Comparison of ENCODE assay signal across 31 mouse cellular contexts in genomic region chr15:101355382-101355786, GRCm38 (mm10). TPM values are rescaled to one million over a fixed set of nuclear protein-coding genes. Genes with fewer than 3 reads are reported as not detected.
DNase-seq lines count a peak whose midpoint lies in the region; ATAC-seq and TF ChIP-seq lines count a peak whose summit lies in the region.
"Had no signal": no experiment of that assay in that cellular context is flagged by ENCODE, and none has a peak within 500 bp of the region (broad histone marks: within the 10 kb centered on the region; RNA-seq: fewer than 3 reads in every experiment).

No protein-coding gene starts in this region.

- no peak overlapping the region for H3K27ac ChIP-seq in forebrain, postnatal 0 days (ENCODE audit: low read depth, low read length)
- no peak overlapping the region for H3K27ac ChIP-seq in forebrain, embryonic 14.5 days (ENCODE audit: low read depth, low read length)
- H3K27ac ChIP-seq in layer of hippocampus, adult 2 months: peak overlapping the region; percentile 57; the same call in 1 of the 2 replicates
- no peak overlapping the region for H3K27ac ChIP-seq in midbrain, postnatal 0 days (ENCODE audit: low read depth, low read length)
- H3K27ac ChIP-seq in midbrain, embryonic 10.5 days (replicated peaks): no peak overlapping the region
- H3K27ac ChIP-seq: embryonic facial prominence, embryonic 12.5 days; forebrain, embryonic 15.5 days; limb, embryonic 13.5 days; lung, embryonic 15.5 days; neural tube, embryonic 13.5 days had no signal

- WGBS in forebrain, postnatal 0 days: 39% methylated on average over 4 of the region's 4 CpGs
- WGBS in forebrain, embryonic 14.5 days: 77% methylated on average over 4 of the region's 4 CpGs
- 68% methylated on average over 4 of the region's 4 CpGs for WGBS in midbrain, postnatal 0 days
- 89% methylated on average over 4 of the region's 4 CpGs for WGBS in midbrain, embryonic 10.5 days

- H3K9ac ChIP-seq in forebrain, postnatal 0 days: no peak overlapping the region
- H3K9ac ChIP-seq in forebrain, embryonic 14.5 days (ENCODE audit: low read length): no peak overlapping the region
- no peak overlapping the region; the same call in 1 of the 2 replicates for H3K9ac ChIP-seq in midbrain, postnatal 0 days (replicated peaks; ENCODE audit: low read length, poor library complexity, severe bottlenecking)
- H3K9ac ChIP-seq: embryonic facial prominence, embryonic 12.5 days; forebrain, embryonic 15.5 days; limb, embryonic 13.5 days; lung, embryonic 15.5 days; neural tube, embryonic 13.5 days had no signal

- H3K27me3 ChIP-seq in forebrain, postnatal 0 days (ENCODE audit: insufficient read depth, low read length): no peaks in the 10 kb centered on the region
- no peaks in the 10 kb centered on the region for H3K27me3 ChIP-seq in forebrain, embryonic 14.5 days (replicated peaks; ENCODE audit: control insufficient read depth, insufficient read depth, low read length)
- no peaks in the 10 kb centered on the region for H3K27me3 ChIP-seq in midbrain, postnatal 0 days (ENCODE audit: insufficient read depth, low read length)
- H3K27me3 ChIP-seq in midbrain, embryonic 10.5 days (ENCODE audit: low read depth, poor library complexity, severe bottlenecking): peaks cover 8% of the 10 kb centered on the region
- H3K27me3 ChIP-seq: embryonic facial prominence, embryonic 12.5 days; forebrain, embryonic 15.5 days; limb, embryonic 13.5 days; lung, embryonic 15.5 days; neural tube, embryonic 13.5 days had no signal

- H3K4me1 ChIP-seq in forebrain, postnatal 0 days (ENCODE audit: insufficient read depth): no peaks in the 10 kb centered on the region
- H3K4me1 ChIP-seq in forebrain, embryonic 14.5 days (ENCODE audit: control insufficient read depth, insufficient read depth, low read length): no peaks in the 10 kb centered on the region
- H3K4me1 ChIP-seq in midbrain, postnatal 0 days (ENCODE audit: insufficient read depth, low read length): no peaks in the 10 kb centered on the region
- H3K4me1 ChIP-seq in midbrain, embryonic 10.5 days: no peaks in the 10 kb centered on the region
- H3K4me1 ChIP-seq: forebrain, embryonic 15.5 days; lung, embryonic 15.5 days; neural tube, embryonic 13.5 days had no signal

- no peak for TF ChIP-seq CTCF in forebrain, postnatal 0 days (IDR thresholded peaks at IDR 0.05; ENCODE audit: low read depth)
- TF ChIP-seq CTCF in layer of hippocampus, adult 2 months (conservative IDR thresholded peaks at IDR 0.05): no peak
- no peak for TF ChIP-seq CTCF in midbrain, postnatal 0 days (IDR thresholded peaks at IDR 0.05)

- no peak overlapping the region for H3K4me2 ChIP-seq in forebrain, postnatal 0 days (ENCODE audit: low read depth)
- no peak overlapping the region for H3K4me2 ChIP-seq in forebrain, embryonic 14.5 days (ENCODE audit: low read length)
- no peak overlapping the region for H3K4me2 ChIP-seq in midbrain, postnatal 0 days (ENCODE audit: low read depth, low read length, poor library complexity, severe bottlenecking)
- H3K4me2 ChIP-seq: embryonic facial prominence, embryonic 12.5 days; forebrain, embryonic 15.5 days; limb, embryonic 13.5 days; liver, embryonic 11.5 days; lung, embryonic 15.5 days; midbrain, embryonic 11.5 days; neural tube, embryonic 13.5 days had no signal

- no peak overlapping the region for H3K4me3 ChIP-seq in forebrain, postnatal 0 days (ENCODE audit: low read depth, low read length)
- H3K4me3 ChIP-seq in forebrain, embryonic 14.5 days (ENCODE audit: low read depth, low read length): no peak overlapping the region
- H3K4me3 ChIP-seq in layer of hippocampus, adult 2 months: no peak overlapping the region
- H3K4me3 ChIP-seq in midbrain, postnatal 0 days (ENCODE audit: low read depth, low read length): no peak overlapping the region
- H3K4me3 ChIP-seq in midbrain, embryonic 10.5 days: no peak overlapping the region
- H3K4me3 ChIP-seq: embryonic facial prominence, embryonic 12.5 days; forebrain, embryonic 15.5 days; limb, embryonic 13.5 days; lung, embryonic 15.5 days; neural tube, embryonic 13.5 days had no signal

- DNase-seq in forebrain, postnatal 0 days: peak; percentile 58
- DNase-seq in forebrain, embryonic 14.5 days (ENCODE audit: low spot score): no peak
- DNase-seq in layer of hippocampus, adult 2 months (ENCODE audit: low spot score in 2 of 2): peak in 1 of 2 experiments; percentile 46
- DNase-seq in layer of hippocampus, adult 11-12 months (ENCODE audit: low spot score): no peak
- peak; percentile 21 for DNase-seq in midbrain, postnatal 0 days (ENCODE audit: low spot score)
- no peak for DNase-seq in midbrain, embryonic 10.5 days (ENCODE audit: low spot score)
- peak; percentile 70 for DNase-seq in telencephalon, adult 2 months (ENCODE audit: low read depth, low spot score)
- DNase-seq: adrenal gland, adult 2 months; adrenal gland, postnatal 36 days; cerebellum, adult 9-10 months; embryo, embryonic 11 days; gastrocnemius, postnatal 10 days; heart, postnatal 14 days; kidney, adult 9 months; kidney, postnatal 10 days; spleen, adult 18-20 months; thymus, adult 18-20 months; thymus, postnatal 25 days had no signal

- no peaks in the 10 kb centered on the region for H3K9me3 ChIP-seq in forebrain, postnatal 0 days (ENCODE audit: low read length)
- H3K9me3 ChIP-seq in forebrain, embryonic 14.5 days (replicated peaks; ENCODE audit: control insufficient read depth, low read length): no peaks in the 10 kb centered on the region
- H3K9me3 ChIP-seq in midbrain, postnatal 0 days (ENCODE audit: low read length): no peaks in the 10 kb centered on the region
- no peaks in the 10 kb centered on the region for H3K9me3 ChIP-seq in midbrain, embryonic 10.5 days (replicated peaks)
- H3K9me3 ChIP-seq: embryonic facial prominence, embryonic 12.5 days; forebrain, embryonic 15.5 days; limb, embryonic 13.5 days; lung, embryonic 15.5 days; neural tube, embryonic 13.5 days had no signal

- peak; percentile 58 for ATAC-seq in forebrain, postnatal 0 days
- ATAC-seq in forebrain, embryonic 14.5 days: no peak
- no peak for ATAC-seq in midbrain, postnatal 0 days (ENCODE audit: low FRiP score)
- no peak for ATAC-seq in monocyte, adult 5-6 weeks (replicated peaks; ENCODE audit: insufficient number of reproducible peaks, low FRiP score, low TSS enrichment, poor library complexity, severe bottlenecking)
- ATAC-seq: activated CD4-positive, CD25-positive, alpha-beta regulatory T cell, adult 4 months; forebrain, embryonic 15.5 days; intestine, postnatal 0 days; midbrain, embryonic 16.5 days had no signal

- H3K36me3 ChIP-seq in forebrain, postnatal 0 days (ENCODE audit: insufficient read depth): no peaks in the 10 kb centered on the region
- no peaks in the 10 kb centered on the region for H3K36me3 ChIP-seq in forebrain, embryonic 14.5 days (ENCODE audit: control insufficient read depth, insufficient read depth, low read length)
- no peaks in the 10 kb centered on the region for H3K36me3 ChIP-seq in midbrain, postnatal 0 days (ENCODE audit: insufficient read depth, low read length)
- H3K36me3 ChIP-seq in midbrain, embryonic 10.5 days: no peaks in the 10 kb centered on the region
- H3K36me3 ChIP-seq: embryonic facial prominence, embryonic 12.5 days; forebrain, embryonic 15.5 days; limb, embryonic 13.5 days; lung, embryonic 15.5 days; neural tube, embryonic 13.5 days had no signal

RNA-seq across cellular contexts. Expression of gene Krt80, which starts 14.6 kb away (rescaled TPM):
- 0.29 TPM in 1 of 2 replicates, not detected in the other for total RNA-seq in forebrain, postnatal 0 days (2014; rRNA removed)
- 0.16 and 0.23 TPM in 2 replicates for polyA plus RNA-seq in forebrain, postnatal 0 days (2015; fragmentation: Nextera tagmentation; extraction: Ambion mirVana)
- not detected in 2 replicates for polyA plus RNA-seq in forebrain, embryonic 14.5 days (2014; fragmentation: Nextera tagmentation; extraction: Ambion mirVana)
- under 1 TPM; 0.12 to 0.18 TPM for total RNA-seq in layer of hippocampus, adult 2 months (2021)
- total RNA-seq in midbrain, postnatal 0 days (2014; rRNA removed): 0.09 and 1.0 TPM in 2 replicates
- polyA plus RNA-seq in midbrain, postnatal 0 days (2015; fragmentation: Nextera tagmentation; extraction: Ambion mirVana): 0.16 and 0.33 TPM in 2 replicates
- polyA plus RNA-seq in midbrain, embryonic 10.5 days (2016; fragmentation: Nextera tagmentation; extraction: Ambion mirVana): 0.06 TPM in 1 of 2 replicates, not detected in the other
- total RNA-seq in monocyte, adult 5-6 weeks (2017): 124 to 181 TPM (median 163 TPM) in 3 replicates
- total RNA-seq: CH12.LX had no signal
- polyA plus RNA-seq: activated CD4-positive, CD25-positive, alpha-beta regulatory T cell, adult 4 months; liver, embryonic 11.5 days; midbrain, embryonic 11.5 days had no signal

RNA-seq across cellular contexts. Expression of gene Krt7, which starts 55.5 kb away (rescaled TPM):
- 0.29 and 0.31 TPM in 2 replicates for total RNA-seq in forebrain, postnatal 0 days (2014; rRNA removed)
- polyA plus RNA-seq in forebrain, postnatal 0 days (2015; fragmentation: Nextera tagmentation; extraction: Ambion mirVana): 0.24 and 0.47 TPM in 2 replicates
- polyA plus RNA-seq in forebrain, embryonic 14.5 days (2014; fragmentation: Nextera tagmentation; extraction: Ambion mirVana): 0.66 and 0.75 TPM in 2 replicates
- not detected for total RNA-seq in layer of hippocampus, adult 2 months (2021)
- 0.49 and 0.52 TPM in 2 replicates for total RNA-seq in midbrain, postnatal 0 days (2014; rRNA removed)
- 0.20 and 0.82 TPM in 2 replicates for polyA plus RNA-seq in midbrain, postnatal 0 days (2015; fragmentation: Nextera tagmentation; extraction: Ambion mirVana)
- 9.7 and 11.4 TPM in 2 replicates for polyA plus RNA-seq in midbrain, embryonic 10.5 days (2016; fragmentation: Nextera tagmentation; extraction: Ambion mirVana)
- 3.0 to 8.2 TPM (median 4.9 TPM) in 3 replicates for total RNA-seq in monocyte, adult 5-6 weeks (2017)
- total RNA-seq: left cerebral cortex, postnatal 10 days had no signal
- polyA plus RNA-seq: activated CD4-positive, CD25-positive, alpha-beta regulatory T cell, adult 4 months had no signal

Comparison
In these comparisons a context has a peak if more than half of its experiments do, and no peak if none do; other contexts are left out.
1. DNase-seq: peak in forebrain, postnatal 0 days (single experiment), midbrain, postnatal 0 days (single experiment) and telencephalon, adult 2 months (single experiment); none in forebrain, embryonic 14.5 days (single experiment), layer of hippocampus, adult 11-12 months (single experiment) and midbrain, embryonic 10.5 days (single experiment).
2. RNA of gene Krt80, which starts 14.6 kb away (total RNA-seq): 124 to 181 TPM in monocyte, adult 5-6 weeks; 0.09 to 1.0 TPM in midbrain, postnatal 0 days, 0.29 TPM in forebrain, postnatal 0 days and 0.12 to 0.18 TPM in layer of hippocampus, adult 2 months; every median in the first group is over 10 times any median in the second.